Mouse (Mus musculus): ENCODE results near the gene Osbpl6. TPM values are rescaled to one million over a fixed set of nuclear protein-coding genes. Genes with fewer than 3 reads are reported as not detected.
A peak's percentile ranks its signal among the peaks of the same experiment; 100 is the strongest.

The Osbpl6 gene
- total and polyA plus RNA-seq, 3 experiments = 0.04 TPM; not detected in 2

- H3K4me3 ChIP-seq (ENCODE audit: control insufficient read depth in 1 of 2, insufficient read depth in 1 of 2, low read depth in 2 of 2, low read length in 2 of 2) = no peak overlapping the region
- no peaks in the 10 kb centered on the region for H3K79me2 ChIP-seq (ENCODE audit: control insufficient read depth, insufficient read depth, low read length, poor library complexity)
- peak; percentile 7 for DNase-seq (ENCODE audit: low read depth, low spot score)
- no peaks in the 10 kb centered on the region; a peak in 1 of 4 replicates for H3K4me1 ChIP-seq (ENCODE audit: control insufficient read depth in 1 of 2, insufficient read depth in 2 of 2, low read length in 2 of 2)
- H3K9me3 ChIP-seq (replicated peaks; ENCODE audit: insufficient read depth, low read length) = no peaks in the 10 kb centered on the region
- H3K9ac ChIP-seq (ENCODE audit: control insufficient read depth, low read depth, low read length, poor library complexity, severe bottlenecking) = no peak overlapping the region
- no peaks in the 10 kb centered on the region for H3K36me3 ChIP-seq (ENCODE audit: control insufficient read depth in 1 of 2, insufficient read depth in 2 of 2, low read length in 2 of 2)
- no peak for TF ChIP-seq POLR2A (IDR thresholded peaks at IDR 0.05; ENCODE audit: control insufficient read depth in 1 of 2, insufficient read depth in 1 of 2, low read depth in 1 of 2, low read length in 2 of 2, poor library complexity in 1 of 2)
- TF ChIP-seq ZC3H11A (IDR thresholded peaks at IDR 0.05; ENCODE audit: low read depth, low read length) = no peak
- TF ChIP-seq ETS1 (IDR thresholded peaks at IDR 0.05; ENCODE audit: low read depth, low read length) = 0 out of 2 replicates have a peak, but pooled peaks have one; percentile 9
- no peak for TF ChIP-seq MEF2A (IDR thresholded peaks at IDR 0.05; ENCODE audit: extremely low read depth, insufficient replicate concordance, low read depth, low read length, poor library complexity, severe bottlenecking)
- TF ChIP-seq GABPA (IDR thresholded peaks at IDR 0.05; ENCODE audit: low read depth, low read length) = no peak
- TF ChIP-seq ELF1 (IDR thresholded peaks at IDR 0.05; ENCODE audit: low read depth, low read length) = 0 out of 2 replicates have a peak, but pooled peaks have one; percentile 11
- H3K27me3 ChIP-seq (ENCODE audit: control insufficient read depth in 1 of 2, insufficient read depth in 2 of 2, low read length in 2 of 2) = peaks cover 0 to 1% of the 10 kb centered on the region in 2 experiments; a peak in 1 of 4 replicates
- peak overlapping the region; percentile 70; the same call in 1 of the 2 replicates for H3K27ac ChIP-seq (ENCODE audit: control insufficient read depth, low read depth, low read length)
These were observed 105.0 kb downstream of the Osbpl6 start for GRCm38 (mm10) chr2:76511281-76511721.

- TF ChIP-seq JUND (IDR thresholded peaks at IDR 0.05; ENCODE audit: low read depth, low read length) (no peak), BHLHE40 (IDR thresholded peaks at IDR 0.05; ENCODE audit: borderline replicate concordance, low read depth, low read length) (no peak), SMC3 (IDR thresholded peaks at IDR 0.05; ENCODE audit: low read depth, low read length) (no peak), MEF2A (IDR thresholded peaks at IDR 0.05; ENCODE audit: extremely low read depth, insufficient replicate concordance, low read depth, low read length, poor library complexity, severe bottlenecking) (no peak), MAX (IDR thresholded peaks at IDR 0.05; ENCODE audit: low read length) (no peak)
- no peaks in the 10 kb centered on the region for H3K79me2 ChIP-seq (ENCODE audit: control insufficient read depth, insufficient read depth, low read length, poor library complexity)
- peaks cover 0 to 1% of the 10 kb centered on the region in 2 experiments; a peak in 1 of 4 replicates for H3K27me3 ChIP-seq (ENCODE audit: control insufficient read depth in 1 of 2, insufficient read depth in 2 of 2, low read length in 2 of 2)
- DNase-seq (ENCODE audit: low read depth, low spot score) = no peak
- H3K36me3 ChIP-seq (ENCODE audit: control insufficient read depth in 1 of 2, insufficient read depth in 2 of 2, low read length in 2 of 2) = no peaks in the 10 kb centered on the region
- H3K4me3 ChIP-seq (ENCODE audit: control insufficient read depth in 1 of 2, insufficient read depth in 1 of 2, low read depth in 2 of 2, low read length in 2 of 2) = no peak overlapping the region
- no peak overlapping the region; the same call in 1 of the 2 replicates for H3K27ac ChIP-seq (ENCODE audit: control insufficient read depth, low read depth, low read length)
- no peaks in the 10 kb centered on the region for H3K9me3 ChIP-seq (replicated peaks; ENCODE audit: insufficient read depth, low read length)
- no peaks in the 10 kb centered on the region; a peak in 1 of 4 replicates for H3K4me1 ChIP-seq (ENCODE audit: control insufficient read depth in 1 of 2, insufficient read depth in 2 of 2, low read length in 2 of 2)
- H3K9ac ChIP-seq (ENCODE audit: control insufficient read depth, low read depth, low read length, poor library complexity, severe bottlenecking) = no peak overlapping the region
These were observed 105.8 kb downstream of the Osbpl6 start for GRCm38 (mm10) chr2:76512133-76512532.

- no peaks in the 10 kb centered on the region for H3K79me2 ChIP-seq (ENCODE audit: control insufficient read depth, insufficient read depth, low read length, poor library complexity)
- H3K27me3 ChIP-seq (ENCODE audit: control insufficient read depth in 1 of 2, insufficient read depth in 2 of 2, low read length in 2 of 2) = 0 out of 4 replicates have a peak, but pooled peaks cover 0 to 1% of the 10 kb centered on the region in 2 experiments
- H3K4me1 ChIP-seq (ENCODE audit: control insufficient read depth in 1 of 2, insufficient read depth in 2 of 2, low read length in 2 of 2) = no peaks in the 10 kb centered on the region; a peak in 1 of 4 replicates
- H3K9ac ChIP-seq (ENCODE audit: control insufficient read depth, low read depth, low read length, poor library complexity, severe bottlenecking) = no peak overlapping the region
- no peak for TF ChIP-seq USF1 (IDR thresholded peaks at IDR 0.05; ENCODE audit: low read depth, low read length)
- TF ChIP-seq MYB (IDR thresholded peaks at IDR 0.05; ENCODE audit: low read depth, low read length) = no peak
- TF ChIP-seq BHLHE40 (IDR thresholded peaks at IDR 0.05; ENCODE audit: borderline replicate concordance, low read depth, low read length) = no peak
- no peak for DNase-seq (ENCODE audit: low read depth, low spot score)
- H3K36me3 ChIP-seq (ENCODE audit: control insufficient read depth in 1 of 2, insufficient read depth in 2 of 2, low read length in 2 of 2) = no peaks in the 10 kb centered on the region
- H3K9me3 ChIP-seq (replicated peaks; ENCODE audit: insufficient read depth, low read length) = no peaks in the 10 kb centered on the region
- no peak overlapping the region for H3K4me3 ChIP-seq (ENCODE audit: control insufficient read depth in 1 of 2, insufficient read depth in 1 of 2, low read depth in 2 of 2, low read length in 2 of 2)
- H3K27ac ChIP-seq (ENCODE audit: control insufficient read depth, low read depth, low read length) = no peak overlapping the region
These were observed 106.6 kb downstream of the Osbpl6 start for GRCm38 (mm10) chr2:76512888-76513287.

All from MEL (cell line).